Mouse (Mus musculus) lung, embryonic 14.5 days (tissue): ENCODE data around the gene Gm42791. TPM values are rescaled to one million over a fixed set of nuclear protein-coding genes. Genes with fewer than 3 reads are reported as not detected.
A peak's percentile ranks its signal among the peaks of the same experiment; 100 is the strongest.

Experiments used
- ATAC-seq: fragments of 200-750 bp; cut with Nextera tagmentation; 2 replicates; pipeline ENCODE4 v1.8.0; 2017; ENCODE audit warnings: mild to moderate bottlenecking, moderate TSS enrichment, moderate library complexity; ENCODE audit not compliant: insufficient read depth
- DNase-seq: peaks from one replicate; pipeline ENCODE4 v3.0.0-alpha.2; 2015
- H3K27ac ChIP-seq: fragments of 300-500 bp; sonication (generic); 2 replicates; pipeline ENCODE4 v1.5.1; 2014; ENCODE audit warnings: low read depth, mild to moderate bottlenecking, moderate library complexity
- H3K27me3 ChIP-seq: fragments of 300-500 bp; sonication (generic); 2 replicates; pipeline ENCODE4 v1.6.1; 2014; ENCODE audit warnings: low read length, control low read depth; ENCODE audit not compliant: insufficient read depth
- H3K36me3 ChIP-seq: fragments of 300-500 bp; sonication (generic); 2 replicates; pipeline ENCODE4 v1.6.1; 2014; ENCODE audit warnings: control low read depth; ENCODE audit not compliant: insufficient read depth
- H3K4me1 ChIP-seq: fragments of 300-500 bp; sonication (generic); 2 replicates; pipeline ENCODE4 v1.6.1; 2014; ENCODE audit warnings: antibody characterized with exemption, control low read depth; ENCODE audit not compliant: insufficient read depth
- H3K4me2 ChIP-seq: fragments of 300-500 bp; sonication (generic); 2 replicates; pipeline ENCODE4 v1.6.1; 2014; ENCODE audit warnings: mild to moderate bottlenecking
- H3K4me3 ChIP-seq: fragments of 300-500 bp; sonication (generic); 2 replicates; pipeline ENCODE4 v1.5.1; 2014; ENCODE audit warnings: low read depth, low read length
- H3K9ac ChIP-seq: fragments of 300-500 bp; sonication (generic); 2 replicates; pipeline ENCODE4 v1.6.1; 2014
- H3K9me3 ChIP-seq: fragments of 300-500 bp; sonication (generic); 2 replicates; pipeline ENCODE4 v1.6.1; 2016; ENCODE audit warnings: low read depth, low read length, control low read depth
- CTCF ChIP-seq: IDR thresholded peaks from 2 replicates; pipeline ENCODE4 v1.5.1; 2016; ENCODE audit warnings: antibody characterized with exemption, low read depth
- WGBS: fragments of 180-500 bp; shearing (Covaris S2); extraction: QIAGEN DNeasy Blood & Tissue Kit; methylation state at CpG from one replicate; pipeline ENCODE4 v1.1.7; 2014; 5-methylcytosine and 5-hydroxymethylcytosine counted together
- polyA plus RNA-seq: library from polyadenylated mRNA; unstranded; fragments of >200 nt; fragmentation: Nextera tagmentation; extraction: Ambion mirVana; gene quantifications from 2 replicates; pipeline ENCODE4 v1.2.1, GENCODE M21; 2014

The Gm42791 gene
- polyA plus RNA-seq, 1 experiment from 2014 or later: 0.58 TPM

GRCm38 (mm10) chr5:148978458-148979165, 16.3 kb downstream of the Gm42791 start:
- no peak overlapping the region; the same call in 1 of the 2 replicates for H3K9ac ChIP-seq
- H3K4me1 ChIP-seq: no peaks in the 10 kb centered on the region
- peak overlapping the region; percentile 66 for H3K27ac ChIP-seq
- H3K4me3 ChIP-seq: no peak overlapping the region
- H3K27me3 ChIP-seq: no peaks in the 10 kb centered on the region
- H3K9me3 ChIP-seq: peaks cover 4% of the 10 kb centered on the region; the same call in 1 of the 2 replicates
- H3K4me2 ChIP-seq: no peak overlapping the region
- 52% methylated on average over 18 of the region's 18 CpGs for WGBS
- DNase-seq (no peak), ATAC-seq (no peak)
- no peaks in the 10 kb centered on the region for H3K36me3 ChIP-seq
- no peak for TF ChIP-seq CTCF

GRCm38 (mm10) chr5:148977698-148978457, 17.1 kb downstream of the Gm42791 start:
- H3K4me1 ChIP-seq: 0 out of 2 replicates have a peak, but pooled peaks cover 3% of the 10 kb centered on the region
- no peak overlapping the region for H3K9ac ChIP-seq
- 19% methylated on average over 14 of the region's 14 CpGs for WGBS
- ATAC-seq (peak; percentile 52; the same call in 1 of the 2 replicates), DNase-seq (peak; percentile 73)
- peak overlapping the region; percentile 66 for H3K27ac ChIP-seq
- no peak overlapping the region for H3K4me3 ChIP-seq
- H3K27me3 ChIP-seq: no peaks in the 10 kb centered on the region
- no peaks in the 10 kb centered on the region for H3K36me3 ChIP-seq
- no peaks in the 10 kb centered on the region for H3K9me3 ChIP-seq
- no peak overlapping the region for H3K4me2 ChIP-seq
- no peak for TF ChIP-seq CTCF

GRCm38 (mm10) chr5:148976876-148977275, 18.1 kb downstream of the Gm42791 start:
- WGBS: 78% methylated on average over 8 of the region's 8 CpGs
- ATAC-seq: no peak

GRCm38 (mm10) chr5:148975035-148975434, 19.9 kb downstream of the Gm42791 start:
- Histone ChIP-seq H3K36me3 (no peaks in the 10 kb centered on the region), H3K27me3 (no peaks in the 10 kb centered on the region), H3K9ac (no peak overlapping the region), H3K4me1 (peaks cover 6% of the 10 kb centered on the region; the same call in 1 of the 2 replicates), H3K4me3 (no peak overlapping the region), H3K9me3 (no peaks in the 10 kb centered on the region), H3K27ac (no peak overlapping the region), H3K4me2 (no peak overlapping the region)
- no peak for DNase-seq
- WGBS: 76% methylated on average over 12 of the region's 12 CpGs
- ATAC-seq: no peak
- no peak for TF ChIP-seq CTCF

More at GRCm38 (mm10) chr5:148976876-148977275, 18.1 kb downstream of the Gm42791 start:
- Histone ChIP-seq H3K9me3 (no peaks in the 10 kb centered on the region), H3K4me3 (no peak overlapping the region), H3K27me3 (no peaks in the 10 kb centered on the region), H3K27ac (no peak overlapping the region), H3K4me1 (peaks cover 6% of the 10 kb centered on the region; the same call in 1 of the 2 replicates), H3K9ac (no peak overlapping the region), H3K4me2 (no peak overlapping the region), H3K36me3 (no peaks in the 10 kb centered on the region)
- no peak for DNase-seq
- TF ChIP-seq CTCF: no peak

GRCm38 (mm10) chr5:148973019-148973668, 21.8 kb downstream of the Gm42791 start:
- DNase-seq (peak; percentile 6), ATAC-seq (no peak)
- no peak overlapping the region for H3K4me2 ChIP-seq
- no peak for TF ChIP-seq CTCF
- H3K27ac ChIP-seq: no peak overlapping the region
- no peaks in the 10 kb centered on the region for H3K27me3 ChIP-seq
- H3K9me3 ChIP-seq: no peaks in the 10 kb centered on the region
- H3K36me3 ChIP-seq: no peaks in the 10 kb centered on the region
- no peak overlapping the region for H3K4me3 ChIP-seq
- no peak overlapping the region for H3K9ac ChIP-seq
- 6% methylated on average over 6 of the region's 6 CpGs for WGBS
- peaks cover 16% of the 10 kb centered on the region for H3K4me1 ChIP-seq

GRCm38 (mm10) chr5:148972167-148972566, 22.8 kb downstream of the Gm42791 start:
- Histone ChIP-seq H3K27me3 (no peaks in the 10 kb centered on the region), H3K36me3 (no peaks in the 10 kb centered on the region), H3K27ac (no peak overlapping the region), H3K9me3 (no peaks in the 10 kb centered on the region), H3K9ac (no peak overlapping the region), H3K4me1 (peaks cover 21% of the 10 kb centered on the region), H3K4me3 (no peak overlapping the region), H3K4me2 (no peak overlapping the region)
- no peak for TF ChIP-seq CTCF
- 82% methylated on average over 8 of the region's 8 CpGs for WGBS
- DNase-seq (no peak), ATAC-seq (no peak)
